Mouse (Mus musculus) bone marrow macrophage, adult 2 months (primary cell): ENCODE results near the gene Sec13. TPM values are rescaled to one million over a fixed set of nuclear protein-coding genes. Genes with fewer than 3 reads are reported as not detected.

Experiments
- H3K27ac ChIP-seq: 2 replicates; pipeline ENCODE4 v1.5.1; 2012; ENCODE audit warnings: low read depth, low read length; ENCODE audit not compliant: insufficient read depth
- H3K4me1 ChIP-seq: 2 replicates; pipeline ENCODE4 v1.6.1; 2012; ENCODE audit warnings: low read length; ENCODE audit not compliant: control insufficient read depth, insufficient read depth
- H3K4me3 ChIP-seq: 2 replicates; pipeline ENCODE4 v1.5.1; 2012; ENCODE audit warnings: mild to moderate bottlenecking, low read length, moderate library complexity; ENCODE audit not compliant: insufficient read depth
- CTCF ChIP-seq: IDR thresholded peaks from 2 replicates; pipeline ENCODE4 v1.5.1; 2012; ENCODE audit warnings: low read depth, mild to moderate bottlenecking, low read length, moderate library complexity
- POLR2A ChIP-seq: IDR thresholded peaks from 2 replicates; pipeline ENCODE4 v1.6.1; 2012; ENCODE audit warnings: mild to moderate bottlenecking, low read depth, low read length, borderline replicate concordance
- polyA plus RNA-seq: library from polyadenylated mRNA; stranded (reverse); fragments of >200 nt; gene quantifications from 2 replicates; pipeline ENCODE4 v1.2.4, GENCODE M21; 2012; ENCODE audit not compliant: missing spikeins, insufficient read depth, insufficient read length

Sec13 gene
- polyA plus RNA-seq, 1 experiment = 59.9 TPM

DNA sequence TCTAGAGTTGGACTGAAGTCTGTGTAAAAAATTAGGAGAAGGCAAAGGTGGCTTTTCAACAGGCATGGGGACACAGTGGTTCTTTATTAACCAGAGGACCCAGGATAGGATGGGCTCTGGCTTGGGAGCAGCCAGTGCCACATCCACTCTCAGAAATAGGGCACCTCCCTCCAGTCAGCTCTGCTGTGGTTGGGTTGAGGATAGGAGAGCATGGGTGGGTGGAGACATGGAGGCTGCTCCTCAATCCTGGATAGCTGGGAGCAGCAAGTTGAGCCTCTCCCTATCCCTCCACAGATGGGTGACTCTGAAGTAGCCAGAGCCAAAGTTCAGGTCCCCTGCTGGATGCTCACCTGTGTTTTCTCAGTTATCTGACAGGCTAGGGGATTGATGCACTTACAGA lies 4.6 kb upstream of the Sec13 start:
- Histone ChIP-seq H3K4me1 (peaks cover 12% of the 10 kb centered on the region), H3K4me3 (no peak overlapping the region), H3K27ac (no peak overlapping the region)
- TF ChIP-seq CTCF = no peak
- no peak for TF ChIP-seq POLR2A

DNA sequence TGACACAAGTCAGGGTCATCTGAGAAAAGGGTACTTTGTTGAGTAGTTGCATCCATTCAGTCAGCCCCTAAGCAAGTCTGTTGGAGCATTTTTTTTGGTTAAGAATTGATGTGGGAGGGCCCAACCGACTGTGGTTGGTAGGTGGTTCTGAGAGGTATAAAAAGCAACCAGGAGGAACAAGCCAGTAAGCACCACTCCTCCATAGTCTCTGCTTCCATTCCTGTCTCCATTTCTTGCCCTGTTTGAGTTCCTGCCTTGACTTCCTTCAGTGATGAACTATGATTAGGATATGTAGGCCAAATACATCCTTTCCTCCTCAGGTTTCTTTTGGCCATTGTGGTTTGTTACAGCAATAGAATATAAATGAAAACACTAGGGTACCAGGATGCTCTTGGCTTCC lies 2.6 kb upstream of the Sec13 start:
- Histone ChIP-seq H3K4me1 (peaks cover 16% of the 10 kb centered on the region), H3K27ac (no peak overlapping the region), H3K4me3 (no peak overlapping the region)
- TF ChIP-seq CTCF = no peak
- no peak for TF ChIP-seq POLR2A

DNA sequence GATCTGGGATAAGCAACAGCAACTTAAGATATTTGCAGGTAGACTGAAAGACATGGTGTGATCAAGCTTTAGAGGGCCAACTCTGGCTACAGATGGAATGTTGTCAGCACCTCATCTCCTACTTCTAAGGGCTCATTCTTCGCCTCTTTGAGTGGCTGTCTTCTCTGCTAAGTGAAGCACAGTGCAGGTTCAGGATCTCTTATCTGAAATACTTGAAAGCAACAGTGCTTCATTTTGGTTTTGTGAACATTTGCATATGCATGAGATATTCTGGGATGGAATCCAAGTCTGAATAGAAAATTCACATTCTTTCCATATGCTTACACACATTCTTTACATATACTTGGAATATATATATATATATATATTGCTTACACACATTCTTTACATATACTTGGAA lies 1.8 kb upstream of the Sec13 start:
- H3K4me1 ChIP-seq = peaks cover 16% of the 10 kb centered on the region
- no peak overlapping the region for H3K27ac ChIP-seq
- no peak for TF ChIP-seq CTCF
- TF ChIP-seq POLR2A = no peak
- no peak overlapping the region for H3K4me3 ChIP-seq

DNA sequence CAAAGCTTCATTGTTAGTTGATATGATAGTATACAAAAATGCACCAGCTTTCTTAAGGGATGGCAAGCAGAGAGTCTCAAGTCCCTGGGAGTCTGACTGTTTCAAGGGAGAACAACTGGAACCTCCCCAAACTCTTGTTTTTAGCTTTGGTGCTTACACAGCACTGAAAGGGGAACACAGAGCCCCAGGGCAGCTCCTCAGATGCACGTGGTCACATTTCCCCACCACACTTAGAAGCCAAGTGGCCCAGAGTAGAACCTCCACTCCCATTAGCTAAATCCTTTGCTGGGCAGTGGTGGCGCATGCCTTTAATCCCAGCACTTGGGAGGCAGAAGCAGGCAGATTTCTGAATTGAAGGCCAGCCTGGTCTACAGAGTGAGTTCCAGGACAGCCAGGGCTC lies 882 bp upstream of the Sec13 start:
- peak overlapping the region; percentile 54 for H3K27ac ChIP-seq
- no peak for TF ChIP-seq CTCF
- no peak for TF ChIP-seq POLR2A
- no peak overlapping the region for H3K4me3 ChIP-seq
- peaks cover 16% of the 10 kb centered on the region for H3K4me1 ChIP-seq

DNA sequence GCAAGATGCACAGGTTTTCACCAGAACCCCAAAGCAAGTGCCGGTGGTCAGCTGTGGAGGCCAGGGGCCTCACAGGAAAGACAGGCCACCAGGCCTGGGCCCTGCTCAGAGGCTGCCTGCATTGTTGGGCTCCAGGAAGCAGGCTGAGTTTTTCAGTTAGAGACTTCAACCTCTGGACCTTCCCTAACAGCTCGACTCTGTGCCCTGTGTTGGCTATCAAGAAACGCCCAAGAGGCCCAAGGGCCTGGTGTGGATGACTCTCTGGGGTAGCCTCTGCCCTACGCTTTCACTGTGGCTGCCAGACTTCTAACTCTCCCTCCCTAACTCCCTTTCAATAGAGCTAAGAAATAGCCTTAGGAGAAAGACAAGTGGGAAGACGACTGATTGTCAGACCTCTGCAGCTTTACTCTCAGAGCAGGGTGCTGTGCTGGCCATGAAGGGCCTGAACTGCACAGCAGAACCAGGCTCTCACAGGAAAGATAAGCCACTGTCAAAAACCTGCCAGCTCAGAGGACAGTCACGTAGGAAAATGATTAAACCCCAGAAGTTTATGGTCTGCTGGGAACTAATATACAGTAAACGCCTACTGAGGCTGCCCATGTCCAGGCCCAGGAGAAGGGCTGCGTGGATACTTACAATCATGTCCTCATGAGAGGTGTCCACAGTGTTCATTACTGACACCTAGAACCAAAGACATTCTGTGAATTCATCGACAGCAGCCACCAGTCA lies 3.1 kb downstream of the Sec13 start:
- peaks cover 16% of the 10 kb centered on the region for H3K4me1 ChIP-seq
- no peak overlapping the region for H3K27ac ChIP-seq
- TF ChIP-seq POLR2A (no peak), CTCF (no peak)
- H3K4me3 ChIP-seq = no peak overlapping the region

DNA sequence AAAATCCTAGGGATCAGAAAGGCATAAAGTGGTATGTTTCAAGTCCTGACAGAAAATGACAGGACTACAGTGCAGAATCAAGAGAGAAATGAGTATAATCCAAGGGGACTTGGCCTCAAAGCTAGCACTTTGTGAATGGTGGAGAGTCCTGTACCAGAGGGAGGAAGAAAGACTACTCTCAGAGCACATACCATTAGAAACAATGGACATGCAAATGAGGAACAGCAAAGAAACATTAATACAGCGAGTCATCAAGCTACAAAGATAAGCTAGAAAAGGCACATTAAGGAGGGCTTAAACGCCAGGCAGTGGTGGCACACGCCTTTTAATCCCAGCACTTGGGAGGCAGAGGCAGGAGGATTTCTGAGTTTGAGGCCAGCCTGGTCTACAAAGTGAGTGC lies 9.2 kb downstream of the Sec13 start:
- Histone ChIP-seq H3K4me1 (peaks cover 8% of the 10 kb centered on the region), H3K27ac (no peak overlapping the region), H3K4me3 (no peak overlapping the region)
- TF ChIP-seq CTCF (no peak), POLR2A (no peak)

DNA sequence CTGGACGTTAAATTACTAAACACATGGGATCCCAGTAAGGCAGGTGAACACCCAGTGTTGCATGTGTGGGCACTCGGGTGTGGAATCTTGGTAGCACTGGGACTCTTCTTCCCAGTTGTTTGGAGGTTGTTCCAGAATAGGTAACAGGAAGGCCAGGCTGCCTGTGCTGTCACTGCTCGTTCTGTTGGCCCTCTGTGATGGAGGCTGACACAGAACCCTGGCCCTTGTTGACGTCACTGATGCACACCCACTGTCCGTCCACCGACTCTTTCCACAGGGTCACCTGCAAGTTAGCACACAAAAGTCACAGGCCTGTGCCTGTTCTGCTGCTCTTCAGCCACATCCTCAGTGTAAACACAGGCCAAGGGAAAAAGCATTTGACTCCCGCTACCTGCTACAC lies 12.4 kb downstream of the Sec13 start:
- Histone ChIP-seq H3K27ac (no peak overlapping the region), H3K4me3 (no peak overlapping the region), H3K4me1 (peaks cover 8% of the 10 kb centered on the region)
- TF ChIP-seq POLR2A (no peak), CTCF (no peak)

DNA sequence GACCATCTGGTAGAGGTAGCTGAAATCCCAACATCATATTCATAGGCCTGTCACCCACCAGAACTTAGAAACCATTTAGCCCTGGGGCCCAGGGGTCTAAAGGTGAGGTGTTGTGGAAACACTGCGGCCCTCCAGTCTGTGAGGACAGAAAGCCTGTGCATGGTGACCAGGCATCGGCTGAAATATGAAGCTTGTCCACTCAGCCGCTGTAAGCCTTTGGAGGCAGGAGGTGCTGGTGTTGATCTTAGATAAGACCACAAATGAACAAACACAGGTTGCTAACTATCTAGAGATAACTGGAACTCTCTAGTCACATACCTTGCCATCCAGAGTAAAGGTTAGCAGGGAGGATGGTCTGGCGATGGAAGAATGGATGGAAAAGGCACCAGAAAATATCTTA lies 19.5 kb downstream of the Sec13 start:
- H3K27ac ChIP-seq = no peak overlapping the region

DNA sequence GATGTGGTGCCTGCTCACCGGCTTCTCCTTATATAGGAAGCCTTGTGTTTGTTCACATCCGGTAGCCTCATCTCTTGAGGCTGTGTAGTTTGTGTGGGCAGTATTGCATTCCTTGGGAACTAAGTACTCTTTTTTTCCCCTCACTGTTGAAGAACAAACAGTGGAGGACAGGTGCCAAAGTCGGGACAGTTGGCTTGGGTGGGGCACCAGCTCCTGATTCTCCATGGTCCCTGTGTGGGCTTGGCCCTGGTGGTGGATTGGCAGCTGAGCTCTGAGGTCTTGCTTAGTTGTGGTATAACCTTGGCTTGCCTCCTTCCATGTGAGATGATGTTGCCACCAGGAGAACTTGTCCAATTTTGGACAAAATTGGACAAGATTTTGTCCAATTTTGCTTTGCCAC lies 20.7 kb downstream of the Sec13 start, which contains the start of gene Ghrl:
Gene Ghrl, minus strand, starts transcription at position 3 of the 400 bp plus-strand sequence.
- TF ChIP-seq CTCF (no peak), POLR2A (no peak)
- Histone ChIP-seq H3K4me1 (peaks cover 37% of the 10 kb centered on the region), H3K27ac (no peak within 1 kb of the TSS), H3K4me3 (no peak within 1 kb of the TSS)

More for the DNA sequence above, 19.5 kb downstream of the Sec13 start:
- Histone ChIP-seq H3K4me1 (peaks cover 26% of the 10 kb centered on the region), H3K4me3 (no peak overlapping the region)
- TF ChIP-seq POLR2A (no peak), CTCF (no peak)

DNA sequence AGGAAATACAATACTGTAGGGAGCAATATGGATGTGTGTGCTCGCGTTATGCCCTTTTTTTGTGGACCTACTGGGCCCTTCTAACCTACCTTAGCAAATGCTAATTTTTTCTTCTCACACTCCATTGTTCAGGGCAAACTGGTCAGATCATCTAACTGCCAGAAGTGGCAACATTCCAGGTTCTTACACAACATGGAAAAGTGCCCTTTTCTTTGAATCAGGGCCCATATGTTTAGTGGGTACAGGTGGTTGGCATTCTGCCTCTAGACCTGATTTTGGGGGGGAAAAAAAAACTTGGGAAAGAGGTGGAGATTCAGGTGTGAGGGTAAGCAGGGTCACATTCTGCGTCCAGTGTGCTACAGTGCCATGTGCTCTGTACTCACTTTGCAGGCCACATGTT lies 23.0 kb downstream of the Sec13 start:
- no peak overlapping the region for H3K4me3 ChIP-seq
- peak overlapping the region; percentile 24; the same call in 1 of the 2 replicates for H3K27ac ChIP-seq
- TF ChIP-seq CTCF = no peak
- no peak for TF ChIP-seq POLR2A
- peaks cover 53% of the 10 kb centered on the region for H3K4me1 ChIP-seq
